In genomic region chr7:70358020-70358847, GRCm38 (mm10) we compare ENCODE assay signal across 8 mouse cellular contexts. TPM values are rescaled to one million over a fixed set of nuclear protein-coding genes. Genes with fewer than 3 reads are reported as not detected.
A peak's percentile ranks its signal among the peaks of the same experiment; 100 is the strongest.
DNase-seq lines count a peak whose midpoint lies in the region; ATAC-seq lines count a peak whose summit lies in the region.

No protein-coding gene starts in this region.

- no peak for ATAC-seq in heart, embryonic 12.5 days (ENCODE audit: insufficient number of reproducible peaks, low FRiP score)
- no peak for ATAC-seq in neural tube, embryonic 12.5 days (ENCODE audit: low FRiP score, low read depth)

- peaks cover 9% of the 10 kb centered on the region for H3K4me1 ChIP-seq in heart, embryonic 10.5 days
- peaks cover 24% of the 10 kb centered on the region; the same call in 1 of the 2 replicates for H3K4me1 ChIP-seq in heart, embryonic 12.5 days (replicated peaks)
- H3K4me1 ChIP-seq in neural tube, embryonic 12.5 days: peaks cover 39% of the 10 kb centered on the region

- peaks cover 27% of the 10 kb centered on the region for H3K36me3 ChIP-seq in heart, embryonic 10.5 days
- peaks cover 11% of the 10 kb centered on the region for H3K36me3 ChIP-seq in heart, embryonic 12.5 days
- peaks cover 21% of the 10 kb centered on the region for H3K36me3 ChIP-seq in neural tube, embryonic 12.5 days

- H3K4me2 ChIP-seq in heart, embryonic 12.5 days: peak overlapping the region; percentile 86
- peak overlapping the region; percentile 95 for H3K4me2 ChIP-seq in neural tube, embryonic 12.5 days (replicated peaks)

- 3% methylated on average over 33 of the region's 33 CpGs for WGBS in heart, embryonic 10.5 days
- 4% methylated on average over 33 of the region's 33 CpGs for WGBS in heart, embryonic 12.5 days
- WGBS in neural tube, embryonic 12.5 days: under 1% methylated on average over 33 of the region's 33 CpGs

- H3K27ac ChIP-seq in heart, embryonic 10.5 days: peak overlapping the region; percentile 96
- H3K27ac ChIP-seq in heart, embryonic 12.5 days (ENCODE audit: poor library complexity, severe bottlenecking): peak overlapping the region; percentile 98
- peak overlapping the region; percentile 100 for H3K27ac ChIP-seq in neural tube, embryonic 12.5 days

- DNase-seq in heart, embryonic 10.5 days (ENCODE audit: low spot score): peak; percentile 76
- DNase-seq in heart, adult 8-10 months (ENCODE audit: low spot score): no peak
- peak; percentile 56 for DNase-seq in ZHBTc4 (ENCODE audit: low read depth, low spot score)
- DNase-seq in kidney, postnatal 25 days: peak; percentile 65 to 82
- no peak for DNase-seq in left cerebral cortex, adult 18-20 months (ENCODE audit: low spot score in 2 of 2)
- no peak for DNase-seq in left cerebral cortex, adult 11 months (ENCODE audit: low spot score)

- H3K27me3 ChIP-seq in heart, embryonic 10.5 days (ENCODE audit: insufficient read depth, poor library complexity, severe bottlenecking): peaks cover 40% of the 10 kb centered on the region
- H3K27me3 ChIP-seq in heart, embryonic 12.5 days (replicated peaks): peaks cover 39% of the 10 kb centered on the region
- H3K27me3 ChIP-seq in neural tube, embryonic 12.5 days (replicated peaks): no peaks in the 10 kb centered on the region

- peak overlapping the region; percentile 82 for H3K4me3 ChIP-seq in heart, embryonic 10.5 days
- H3K4me3 ChIP-seq in heart, embryonic 12.5 days: peak overlapping the region; percentile 93
- H3K4me3 ChIP-seq in neural tube, embryonic 12.5 days: peak overlapping the region; percentile 95

- no peaks in the 10 kb centered on the region for H3K9me3 ChIP-seq in heart, embryonic 10.5 days
- no peaks in the 10 kb centered on the region for H3K9me3 ChIP-seq in heart, embryonic 12.5 days (replicated peaks)
- no peaks in the 10 kb centered on the region for H3K9me3 ChIP-seq in neural tube, embryonic 12.5 days

- peak overlapping the region; percentile 92 for H3K9ac ChIP-seq in heart, embryonic 12.5 days
- peak overlapping the region; percentile 100 for H3K9ac ChIP-seq in neural tube, embryonic 12.5 days

RNA-seq across cellular contexts. Expression of gene Nr2f2, which starts 8.3 kb away (rescaled TPM):
- polyA plus RNA-seq in heart, embryonic 10.5 days (2016; fragmentation: Nextera tagmentation; extraction: Ambion mirVana): 16.2 and 48.0 TPM in 2 replicates
- 10 to 100 TPM; 12.5 to 23.1 (median 20.3) TPM for total RNA-seq in heart, adult 8-10 months (2022)
- 26.5 and 27.7 TPM in 2 replicates for polyA plus RNA-seq in heart, embryonic 12.5 days (2016; fragmentation: Nextera tagmentation; extraction: Ambion mirVana)
- 101 and 103 TPM in 2 replicates for polyA plus RNA-seq in neural tube, embryonic 12.5 days (2016; fragmentation: Nextera tagmentation; extraction: Ambion mirVana)
- 10 to 100 TPM; 35.3 to 42.7 TPM for total RNA-seq in left cerebral cortex, adult 18-20 months (2021)

Comparison
In these comparisons a context has a peak if more than half of its experiments do, and no peak if none do; other contexts are left out.
1. DNase-seq: peak in heart, embryonic 10.5 days (single experiment), ZHBTc4 (single experiment) and kidney, postnatal 25 days (2 of 2); none in heart, adult 8-10 months (single experiment), left cerebral cortex, adult 18-20 months (0 of 2) and left cerebral cortex, adult 11 months (single experiment).
2. Peak in every context shown above with its lines, with median percentiles within 50 percentile points of each other: H3K27ac ChIP-seq and H3K4me3 ChIP-seq.